Mouse (Mus musculus): ENCODE data around the gene Rcan2. TPM values are rescaled to one million over a fixed set of nuclear protein-coding genes. Genes with fewer than 3 reads are reported as not detected.

The Rcan2 gene
- polyA plus RNA-seq, 1 experiment from 2014 or later, result 5.9 TPM

- no peaks in the 10 kb centered on the region for H3K9me3 ChIP-seq
- no peak overlapping the region for H3K4me3 ChIP-seq
- H3K9ac ChIP-seq, result no peak overlapping the region
- peak; percentile 82 for ATAC-seq (ENCODE audit: insufficient number of reproducible peaks, low FRiP score, low TSS enrichment, low read depth)
- peaks cover 8% of the 10 kb centered on the region; the same call in 1 of the 2 replicates for H3K4me1 ChIP-seq
- H3K27me3 ChIP-seq, result no peaks in the 10 kb centered on the region
- H3K4me2 ChIP-seq, result no peak overlapping the region
- 20% methylated on average over 5 of the region's 5 CpGs for WGBS
- H3K36me3 ChIP-seq, result no peaks in the 10 kb centered on the region
- H3K27ac ChIP-seq, result peak overlapping the region; percentile 2; the same call in 1 of the 2 replicates
Observed at GRCm38 (mm10) chr17:44061289-44061890, 260.2 kb downstream of the Rcan2 start.

- no peak for ATAC-seq (ENCODE audit: insufficient number of reproducible peaks, low FRiP score, low TSS enrichment, low read depth)
- H3K9ac ChIP-seq, result no peak overlapping the region
- no peak overlapping the region for H3K4me2 ChIP-seq
- no peaks in the 10 kb centered on the region for H3K4me1 ChIP-seq
- H3K4me3 ChIP-seq, result no peak overlapping the region
- H3K27me3 ChIP-seq, result 0 out of 2 replicates have a peak, but pooled peaks cover 3% of the 10 kb centered on the region
- H3K36me3 ChIP-seq, result no peaks in the 10 kb centered on the region
- no peak overlapping the region for H3K27ac ChIP-seq
- H3K9me3 ChIP-seq, result no peaks in the 10 kb centered on the region
- 67% methylated on average over 6 of the region's 6 CpGs for WGBS
Observed at GRCm38 (mm10) chr17:44068876-44069275, 267.7 kb downstream of the Rcan2 start.

GRCm38 (mm10) chr17:44071680-44072079, 270.5 kb downstream of the Rcan2 start:
- Histone ChIP-seq H3K9ac (no peak overlapping the region), H3K9me3 (no peaks in the 10 kb centered on the region), H3K27ac (no peak overlapping the region), H3K36me3 (no peaks in the 10 kb centered on the region), H3K27me3 (0 out of 2 replicates have a peak, but pooled peaks cover 3% of the 10 kb centered on the region), H3K4me3 (no peak overlapping the region), H3K4me1 (no peaks in the 10 kb centered on the region), H3K4me2 (no peak overlapping the region)
- no peak for ATAC-seq (ENCODE audit: insufficient number of reproducible peaks, low FRiP score, low TSS enrichment, low read depth)

GRCm38 (mm10) chr17:44075601-44076000, 274.4 kb downstream of the Rcan2 start:
- no peaks in the 10 kb centered on the region for H3K9me3 ChIP-seq
- H3K9ac ChIP-seq, result no peak overlapping the region
- no peak overlapping the region for H3K4me3 ChIP-seq
- whole genome bisulfite sequencing, result 84% methylated on average over 3 of the region's 3 CpGs
- H3K27me3 ChIP-seq, result no peaks in the 10 kb centered on the region
- H3K36me3 ChIP-seq, result no peaks in the 10 kb centered on the region
- no peak for ATAC-seq (ENCODE audit: insufficient number of reproducible peaks, low FRiP score, low TSS enrichment, low read depth)
- H3K4me1 ChIP-seq, result peaks cover 3% of the 10 kb centered on the region; the same call in 1 of the 2 replicates
- no peak overlapping the region for H3K27ac ChIP-seq
- no peak overlapping the region for H3K4me2 ChIP-seq

- peaks cover 3% of the 10 kb centered on the region; the same call in 1 of the 2 replicates for H3K4me1 ChIP-seq
- no peaks in the 10 kb centered on the region for H3K36me3 ChIP-seq
- no peak overlapping the region for H3K4me2 ChIP-seq
- H3K27ac ChIP-seq, result no peak overlapping the region
- no peak overlapping the region for H3K4me3 ChIP-seq
- no peaks in the 10 kb centered on the region for H3K27me3 ChIP-seq
- no peak for ATAC-seq (ENCODE audit: insufficient number of reproducible peaks, low FRiP score, low TSS enrichment, low read depth)
- 51% methylated on average over 6 of the region's 6 CpGs for WGBS
- H3K9me3 ChIP-seq, result no peaks in the 10 kb centered on the region
- no peak overlapping the region for H3K9ac ChIP-seq
Observed at GRCm38 (mm10) chr17:44076051-44076680, 275.0 kb downstream of the Rcan2 start.

- Histone ChIP-seq H3K27me3 (no peaks in the 10 kb centered on the region), H3K9me3 (no peaks in the 10 kb centered on the region), H3K27ac (no peak overlapping the region), H3K4me1 (peaks cover 3% of the 10 kb centered on the region; the same call in 1 of the 2 replicates), H3K36me3 (no peaks in the 10 kb centered on the region), H3K4me3 (no peak overlapping the region), H3K9ac (no peak overlapping the region), H3K4me2 (no peak overlapping the region)
- WGBS, result 77% methylated on average over 12 of the region's 12 CpGs
- no peak for ATAC-seq (ENCODE audit: insufficient number of reproducible peaks, low FRiP score, low TSS enrichment, low read depth)
Observed at GRCm38 (mm10) chr17:44077146-44077842, 276.1 kb downstream of the Rcan2 start.

GRCm38 (mm10) chr17:44077843-44078160, 276.7 kb downstream of the Rcan2 start:
- H3K27me3 ChIP-seq, result no peaks in the 10 kb centered on the region
- H3K9me3 ChIP-seq, result no peaks in the 10 kb centered on the region
- H3K9ac ChIP-seq, result no peak overlapping the region
- ATAC-seq (ENCODE audit: insufficient number of reproducible peaks, low FRiP score, low TSS enrichment, low read depth), result no peak
- H3K27ac ChIP-seq, result no peak overlapping the region
- H3K4me1 ChIP-seq, result peaks cover 3% of the 10 kb centered on the region; the same call in 1 of the 2 replicates
- no peak overlapping the region for H3K4me2 ChIP-seq
- no peak overlapping the region for H3K4me3 ChIP-seq
- WGBS, result 58% methylated on average over 2 of the region's 2 CpGs
- H3K36me3 ChIP-seq, result no peaks in the 10 kb centered on the region

GRCm38 (mm10) chr17:44078631-44079350, 277.6 kb downstream of the Rcan2 start, which contains the start of gene Enpp5:
Enpp5 (plus strand) TSS chr17:44078813.
- H3K4me3 ChIP-seq, result peak within 1 kb of the TSS; percentile 61
- H3K4me1 ChIP-seq, result peaks cover 3% of the 10 kb centered on the region; the same call in 1 of the 2 replicates
- WGBS, result under 1% methylated on average over 31 of the region's 31 CpGs
- H3K4me2 ChIP-seq, result peak within 1 kb of the TSS; percentile 92
- no peak within 1 kb of the TSS for H3K27ac ChIP-seq
- no peaks in the 10 kb centered on the region for H3K27me3 ChIP-seq
- H3K36me3 ChIP-seq, result no peaks in the 10 kb centered on the region
- no peaks in the 10 kb centered on the region for H3K9me3 ChIP-seq
- H3K9ac ChIP-seq, result peak within 1 kb of the TSS; percentile 46
- peak; percentile 75 for ATAC-seq (ENCODE audit: insufficient number of reproducible peaks, low FRiP score, low TSS enrichment, low read depth)

GRCm38 (mm10) chr17:44083156-44083555, 282.0 kb downstream of the Rcan2 start:
- ATAC-seq (ENCODE audit: insufficient number of reproducible peaks, low FRiP score, low TSS enrichment, low read depth), result no peak
- H3K9ac ChIP-seq, result no peak overlapping the region
- WGBS, result 87% methylated on average over 4 of the region's 4 CpGs
- H3K9me3 ChIP-seq, result no peaks in the 10 kb centered on the region
- peaks cover 3% of the 10 kb centered on the region; the same call in 1 of the 2 replicates for H3K4me1 ChIP-seq
- H3K4me3 ChIP-seq, result no peak overlapping the region
- H3K4me2 ChIP-seq, result no peak overlapping the region
- H3K27me3 ChIP-seq, result no peaks in the 10 kb centered on the region
- H3K36me3 ChIP-seq, result no peaks in the 10 kb centered on the region; the same call in 1 of the 2 replicates
- no peak overlapping the region for H3K27ac ChIP-seq

- Histone ChIP-seq H3K4me1 (no peaks in the 10 kb centered on the region), H3K36me3 (no peaks in the 10 kb centered on the region; the same call in 1 of the 2 replicates), H3K27ac (no peak overlapping the region), H3K9me3 (no peaks in the 10 kb centered on the region), H3K4me3 (no peak overlapping the region), H3K4me2 (no peak overlapping the region), H3K27me3 (no peaks in the 10 kb centered on the region), H3K9ac (no peak overlapping the region)
- no peak for ATAC-seq (ENCODE audit: insufficient number of reproducible peaks, low FRiP score, low TSS enrichment, low read depth)
- 92% methylated on average over 3 of the region's 3 CpGs for WGBS
Observed at GRCm38 (mm10) chr17:44088226-44088625, 287.1 kb downstream of the Rcan2 start.

All from limb, embryonic 15.5 days (tissue).